Mouse (Mus musculus) gastrocnemius, postnatal 14 days (tissue): ENCODE results near the gene Cpe. TPM values are rescaled to one million over a fixed set of nuclear protein-coding genes. Genes with fewer than 3 reads are reported as not detected.
A peak's percentile ranks its signal among the peaks of the same experiment; 100 is the strongest.
"Not testable (repeated sequence)": the region's sequence is repeated elsewhere in the genome, so short reads cannot be mapped to it uniquely, and the experiment has no call there.

Experiments used
- DNase-seq: peaks from one replicate; pipeline ENCODE4 v3.0.0; 2021; ENCODE audit warnings: mixed read lengths
- intact Hi-C: fragments of 180-260 bp; cut with DNase I; formaldehyde crosslinking; loops from one replicate; pipeline ENCODE4 v1.15.1; 2025; ENCODE audit warnings: low total_unique reads
- total RNA-seq, 2 experiments: library from RNA; stranded (reverse); gene quantifications; 2 replicates each; pipeline ENCODE4 v1.2.3; 2021

The Cpe gene
- total RNA-seq, 2 experiments from 2014 or later, result 139 to 156 TPM

DNA sequence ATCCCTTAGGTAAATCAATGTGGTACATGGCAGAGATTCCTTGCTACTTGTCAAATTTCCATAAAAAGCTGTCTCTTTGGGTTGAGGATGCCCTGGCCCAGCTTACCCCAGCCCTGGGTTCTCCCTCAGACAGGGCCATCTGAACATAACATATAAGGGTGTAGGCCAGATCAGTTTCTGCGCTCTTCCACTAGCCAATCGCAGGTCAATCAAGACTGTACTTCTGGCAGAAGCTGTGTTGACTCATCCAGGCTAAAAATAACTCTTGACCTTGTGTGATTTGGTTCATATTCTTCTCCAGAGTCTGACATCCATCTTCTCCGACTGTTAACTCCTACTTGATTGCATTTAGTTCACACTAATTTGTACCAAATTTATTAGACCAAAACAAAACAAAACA lies 4.7 kb downstream of the Cpe start:
- DNase-seq, result peak; percentile 8
- intact Hi-C loops, result no loop called here

DNA sequence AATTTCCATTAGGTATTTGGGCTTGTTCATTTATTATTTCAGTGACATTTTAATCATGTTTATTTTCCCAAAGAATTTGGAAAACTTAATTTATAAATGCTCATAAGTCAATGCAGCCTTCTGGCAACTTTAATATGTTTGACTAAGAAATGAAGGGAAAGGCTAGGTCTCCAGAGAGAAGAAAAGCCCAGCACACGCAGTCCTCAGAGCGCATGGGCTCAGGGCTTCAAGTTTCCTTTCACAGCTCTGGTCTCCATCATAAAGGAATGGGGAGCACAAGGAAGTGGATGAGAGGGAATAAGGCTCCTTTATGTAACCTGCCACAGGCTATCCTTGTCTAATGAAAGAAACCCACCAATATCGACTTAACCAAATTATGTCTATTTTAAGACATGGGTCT lies 10.4 kb downstream of the Cpe start:
- DNase-seq, result no peak

DNA sequence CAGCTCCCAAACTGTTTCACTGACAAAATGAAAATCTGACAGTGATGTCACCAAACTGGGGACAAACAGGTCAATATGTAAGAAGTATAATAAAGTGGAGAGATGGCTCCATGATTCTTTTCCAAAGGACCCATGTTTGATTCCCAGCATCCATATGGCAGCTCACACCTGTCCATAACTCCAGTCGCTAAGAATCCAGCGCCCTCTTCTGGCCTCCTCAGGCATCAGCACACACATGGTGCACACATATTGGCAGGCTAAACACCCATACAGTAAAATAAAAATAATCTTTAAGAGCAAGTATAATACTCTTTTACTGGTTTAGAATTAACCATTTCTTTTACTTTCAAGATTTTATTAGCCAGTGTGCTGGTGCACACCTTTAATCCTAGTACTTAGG lies 16.5 kb downstream of the Cpe start:
- intact Hi-C loops, result no loop called here
- DNase-seq, result no peak

More for the DNA sequence above, 10.4 kb downstream of the Cpe start:
- intact Hi-C loops, result no loop called here

DNA sequence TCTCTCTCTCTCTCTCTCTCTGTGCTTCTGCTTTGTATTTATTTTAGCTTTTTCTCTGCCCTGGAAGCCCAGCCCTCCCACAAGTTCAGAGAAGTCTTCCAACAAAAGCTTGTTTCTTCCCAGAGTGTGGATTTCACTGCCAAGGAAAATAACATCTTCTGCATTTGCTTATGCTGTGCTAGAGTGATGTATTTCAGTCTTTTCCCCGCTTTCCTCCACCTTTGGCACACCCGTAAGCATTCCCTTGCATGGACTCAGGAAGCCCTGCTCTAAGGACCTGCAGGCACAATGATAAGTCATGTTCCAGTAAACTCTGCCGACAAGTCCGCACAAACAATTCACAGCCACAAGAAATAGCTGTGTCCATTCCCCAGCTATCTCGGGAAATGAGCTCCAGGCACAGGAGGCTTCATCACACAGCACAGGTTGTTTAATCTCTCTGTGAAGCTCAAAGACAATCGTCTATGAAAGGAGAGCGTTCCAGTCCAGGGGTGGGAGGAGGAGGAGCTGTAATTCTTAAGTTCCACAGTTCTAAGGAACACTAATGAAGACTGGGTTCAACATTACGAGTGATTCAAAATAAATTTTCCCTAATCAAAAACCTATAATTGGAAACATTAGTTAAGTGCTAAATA lies 17.8 kb downstream of the Cpe start:
- no peak for DNase-seq
- intact Hi-C loops, result no loop called here

DNA sequence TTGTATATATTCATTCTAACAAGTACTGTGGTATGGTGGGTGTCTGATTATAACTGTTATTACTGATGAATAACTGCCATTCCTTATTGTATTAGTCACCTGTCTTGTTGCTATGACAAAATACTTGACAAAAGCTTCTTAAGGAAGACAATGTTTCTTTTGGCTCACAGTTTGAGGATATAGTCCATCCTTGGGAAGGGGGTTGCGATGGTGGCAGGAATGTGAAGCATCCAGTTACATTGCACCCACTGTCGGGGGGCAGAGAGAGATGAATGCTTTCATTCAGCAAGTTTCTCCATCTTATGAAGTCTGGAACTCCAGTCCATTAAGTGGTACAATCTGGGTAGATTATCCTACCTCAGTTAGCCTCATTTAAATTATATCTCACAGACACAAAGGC lies 19.9 kb downstream of the Cpe start:
- intact Hi-C loops, result no loop called here
- no peak for DNase-seq

DNA sequence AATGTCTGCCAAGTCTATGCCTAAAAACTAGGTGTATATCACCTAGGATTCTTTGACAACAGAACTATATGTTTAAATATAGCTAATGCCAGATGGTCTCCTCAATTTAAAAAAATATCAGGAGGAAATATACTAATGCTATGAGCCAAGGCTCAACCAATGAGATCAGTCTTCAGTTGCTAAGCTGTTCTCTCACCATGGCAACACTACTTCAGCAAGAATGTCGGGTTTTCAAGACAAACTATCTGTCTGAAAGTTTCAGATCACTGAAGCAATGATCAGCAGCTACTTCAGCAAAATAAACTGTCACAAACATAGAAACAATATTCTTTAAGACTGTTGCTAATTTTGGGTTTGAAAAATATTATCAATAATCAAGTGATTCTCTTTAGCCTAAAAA lies 20.9 kb downstream of the Cpe start:
- DNase-seq, result no peak
- intact Hi-C loops, result no loop called here

DNA sequence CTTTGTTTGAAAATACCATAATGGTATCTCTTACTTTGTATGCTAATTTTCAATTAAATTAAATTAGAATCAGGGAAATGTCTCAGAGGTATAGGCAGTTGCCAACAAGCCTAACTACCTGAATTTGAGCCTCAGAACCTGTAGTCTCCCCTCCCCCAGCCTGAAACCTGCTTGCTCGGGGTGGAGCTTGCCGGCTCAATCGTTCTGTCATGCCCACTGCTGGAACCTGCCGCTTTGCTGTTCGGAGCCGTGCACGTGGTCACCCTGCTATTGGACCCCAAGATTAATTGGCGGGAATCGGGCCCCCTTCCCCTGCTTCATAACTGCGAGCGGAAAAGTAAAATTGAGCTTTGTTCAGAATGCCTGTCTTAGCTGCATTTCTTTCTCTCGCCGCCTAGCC lies 26.5 kb downstream of the Cpe start:
- DNase-seq, intact Hi-C loops: not testable (repeated sequence)

DNA sequence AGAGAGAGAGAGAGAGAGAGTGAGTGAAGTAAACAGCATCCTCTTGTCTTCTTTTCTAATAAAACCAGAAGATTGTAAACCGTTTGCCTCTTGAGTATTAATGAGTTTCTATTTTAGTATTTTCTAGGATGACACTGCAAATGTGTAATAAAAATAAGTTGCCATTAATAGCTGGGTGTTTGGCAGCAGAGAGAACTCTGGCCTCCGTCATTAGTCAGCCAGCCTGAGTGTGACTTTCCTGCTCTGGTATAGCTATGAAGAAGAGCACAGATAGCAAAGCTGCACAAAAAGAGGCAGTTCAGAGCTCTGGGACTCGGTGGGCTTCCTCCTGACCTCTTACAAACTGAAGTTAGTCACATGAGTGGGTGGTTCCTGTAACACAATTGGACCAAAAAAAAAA lies 27.3 kb downstream of the Cpe start:
- no peak for DNase-seq
- intact Hi-C loops, result no loop called here

DNA sequence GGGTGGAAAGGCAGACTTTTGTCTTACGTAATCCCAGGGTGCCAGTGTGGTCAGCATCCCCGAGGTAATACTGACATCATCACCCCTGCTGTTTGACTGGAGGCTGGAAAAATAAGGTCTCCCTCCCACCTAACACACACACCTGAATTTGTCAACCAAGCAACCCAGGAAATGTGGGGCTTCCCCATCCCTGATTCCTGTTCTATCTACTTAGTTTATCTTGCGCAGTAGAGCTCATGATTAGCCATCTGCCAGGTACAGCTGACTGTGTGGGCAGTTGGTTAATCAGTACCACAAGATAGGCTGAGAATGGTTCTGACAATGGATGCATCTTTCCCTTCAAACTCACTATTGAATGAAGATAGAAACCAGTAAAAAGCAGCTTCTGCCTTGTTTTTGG lies 28.0 kb downstream of the Cpe start:
- no peak for DNase-seq
- intact Hi-C loops, result no loop called here

DNA sequence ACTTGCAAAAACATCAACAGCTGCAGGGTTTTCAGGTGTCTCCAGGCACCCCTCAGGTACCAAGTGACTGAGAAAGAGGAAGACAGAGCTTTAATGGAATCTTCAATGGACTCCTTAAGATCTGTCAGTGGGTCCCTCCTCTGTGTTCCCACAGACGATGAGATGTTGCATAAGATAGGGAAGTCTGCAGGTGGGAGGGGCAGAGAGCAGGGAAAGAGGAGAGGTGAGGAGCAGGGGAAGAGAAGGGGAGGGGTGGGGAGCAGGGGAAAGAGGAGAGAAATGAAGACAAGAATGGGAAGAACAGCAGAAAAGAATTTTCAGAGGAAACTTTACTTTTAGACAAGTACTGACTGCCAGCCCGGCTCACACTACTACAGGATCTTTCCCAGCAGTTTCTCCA lies 28.5 kb downstream of the Cpe start:
- no peak for DNase-seq
- intact Hi-C loops, result no loop called here

DNA sequence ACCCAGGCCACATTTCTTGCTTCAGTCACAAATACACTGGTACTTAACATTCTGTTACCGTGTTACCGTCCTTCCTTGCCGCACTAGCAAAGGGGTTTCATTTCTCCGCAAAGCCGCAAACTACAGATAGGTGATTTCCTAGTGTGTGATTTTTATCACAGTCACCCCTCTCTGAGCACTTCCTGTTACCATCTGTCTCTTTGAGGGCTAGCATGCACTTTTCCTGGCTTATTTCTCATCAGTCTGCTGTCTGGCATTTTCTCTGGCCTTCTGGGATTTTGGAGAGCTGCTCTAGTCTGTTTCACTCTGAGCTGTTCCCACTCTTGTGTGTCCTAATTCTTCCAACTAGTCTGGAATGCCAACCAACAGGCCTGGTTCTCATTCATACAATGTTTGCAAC lies 33.8 kb downstream of the Cpe start:
- intact Hi-C loops, result no loop called here

DNA sequence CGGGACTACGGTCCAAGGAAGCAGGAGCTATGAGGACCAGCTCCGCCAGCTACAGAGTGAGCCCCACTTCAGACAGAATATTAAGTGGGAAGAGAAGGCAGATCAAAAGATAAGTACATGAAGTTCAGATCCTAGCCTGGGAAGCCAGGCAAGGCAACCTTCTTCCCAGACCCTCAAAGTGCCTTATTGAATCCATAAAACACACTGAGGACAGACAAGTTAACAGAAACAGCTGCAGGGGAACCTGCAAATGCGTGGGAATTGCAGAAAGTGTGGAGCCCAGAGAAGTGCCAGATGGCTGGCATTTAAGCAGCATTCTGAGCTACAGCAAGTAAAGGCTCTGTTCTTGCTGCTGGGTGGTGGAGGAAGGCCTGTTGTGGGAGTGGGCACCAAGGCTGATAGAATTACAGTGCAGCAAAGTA lies 34.9 kb downstream of the Cpe start:
- intact Hi-C loops, result no loop called here
- no peak for DNase-seq

More for the DNA sequence above, 33.8 kb downstream of the Cpe start:
- DNase-seq, result no peak

DNA sequence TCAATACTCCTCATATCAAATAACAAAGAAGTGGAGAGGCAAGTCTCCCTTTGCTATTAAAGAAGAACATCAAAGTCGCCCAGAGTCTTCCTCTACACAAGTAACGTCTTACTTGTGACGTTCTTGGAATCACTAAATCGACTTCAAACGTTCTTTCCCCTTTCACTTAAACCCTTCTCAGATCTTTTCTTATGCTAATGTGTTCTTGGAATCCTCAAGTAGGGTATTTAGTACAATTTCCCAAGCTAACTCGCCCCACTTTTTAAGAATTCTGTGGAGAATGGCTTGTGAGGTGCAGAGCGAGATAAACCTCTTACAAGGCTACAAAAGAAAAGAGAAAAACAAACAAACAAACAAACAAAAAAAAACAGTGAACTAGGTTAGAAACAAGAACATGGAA lies 35.3 kb downstream of the Cpe start:
- intact Hi-C loops, result no loop called here
- DNase-seq, result no peak

DNA sequence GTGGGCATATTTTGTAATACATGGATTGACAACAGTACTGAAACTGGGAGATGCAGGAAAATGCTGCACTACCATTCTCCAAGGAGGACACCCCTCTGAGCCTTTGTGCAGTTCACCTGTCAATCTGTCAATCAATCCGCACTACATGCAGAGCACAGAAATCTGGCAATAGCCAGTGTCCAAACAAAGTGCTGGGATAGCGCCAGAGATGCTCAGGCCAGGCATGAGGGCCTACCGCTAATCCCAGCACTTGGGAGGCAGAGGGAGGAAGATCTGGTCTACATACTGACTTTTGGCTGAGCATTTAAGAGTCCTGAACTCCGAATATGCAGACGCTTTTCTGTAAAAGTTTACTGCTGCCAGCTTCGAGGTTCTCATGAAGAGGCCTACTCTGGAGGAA lies 37.0 kb downstream of the Cpe start:
- DNase-seq, result no peak
- intact Hi-C loops, result no loop called here

DNA sequence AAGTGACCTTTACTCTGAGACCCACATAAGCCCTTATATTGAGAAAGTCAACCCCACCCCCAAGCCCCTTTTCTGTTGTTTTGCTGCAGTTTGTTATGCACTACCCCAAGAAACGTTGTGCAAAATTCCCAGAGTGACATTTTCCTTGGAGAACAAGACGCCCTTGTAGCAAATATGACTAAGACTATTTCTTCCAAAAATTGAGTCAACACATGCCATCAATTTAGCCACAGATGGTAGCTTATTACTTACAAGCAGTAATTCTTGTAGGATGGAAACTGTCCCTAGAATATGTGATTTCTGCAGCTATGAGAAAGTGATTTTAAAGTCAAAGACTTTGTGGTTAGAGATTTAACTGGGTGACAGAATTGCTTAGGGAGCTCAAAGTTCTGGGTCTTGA lies 37.8 kb downstream of the Cpe start:
- intact Hi-C loops, result no loop called here
- no peak for DNase-seq

DNA sequence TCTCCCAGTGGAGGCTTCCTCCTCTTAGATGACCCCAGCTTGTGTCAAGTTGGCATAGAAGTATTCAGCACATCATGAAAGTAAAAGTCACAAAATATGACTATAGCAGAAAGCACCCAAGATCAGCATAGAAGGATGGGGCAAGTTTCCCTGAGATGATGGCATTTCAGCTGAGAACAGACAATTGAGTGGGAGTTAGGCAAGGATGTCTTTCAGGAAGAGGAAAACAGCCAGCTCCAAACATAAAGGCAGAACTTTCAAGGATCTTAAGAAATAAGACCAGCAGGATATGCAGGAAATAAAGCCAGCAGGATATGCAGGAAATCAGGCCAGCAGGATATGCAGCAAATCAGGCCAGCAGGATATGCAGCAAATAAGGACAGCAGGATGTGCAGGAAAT lies 40.6 kb downstream of the Cpe start:
- intact Hi-C loops, result no loop called here
- no peak for DNase-seq

DNA sequence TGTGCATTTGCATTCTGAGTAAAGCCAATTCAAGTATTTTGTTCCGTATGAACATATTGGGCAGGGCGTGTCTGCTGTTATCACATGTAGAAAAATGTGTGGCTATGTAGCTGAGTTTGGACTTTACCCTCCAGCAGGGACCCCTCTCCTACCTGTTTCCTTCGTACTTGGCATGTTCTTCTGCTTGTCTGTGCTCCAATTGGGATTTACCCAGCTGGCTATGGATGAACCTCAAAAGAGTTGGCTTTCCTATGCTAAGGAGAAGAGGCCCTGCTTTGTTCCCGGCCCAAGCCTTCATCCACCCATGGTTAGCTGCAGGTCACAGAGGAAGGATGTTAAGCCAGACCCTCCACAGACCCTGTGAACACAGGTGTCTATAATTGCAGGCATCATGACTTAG lies 44.8 kb downstream of the Cpe start:
- no peak for DNase-seq
- intact Hi-C loops, result no loop called here

DNA sequence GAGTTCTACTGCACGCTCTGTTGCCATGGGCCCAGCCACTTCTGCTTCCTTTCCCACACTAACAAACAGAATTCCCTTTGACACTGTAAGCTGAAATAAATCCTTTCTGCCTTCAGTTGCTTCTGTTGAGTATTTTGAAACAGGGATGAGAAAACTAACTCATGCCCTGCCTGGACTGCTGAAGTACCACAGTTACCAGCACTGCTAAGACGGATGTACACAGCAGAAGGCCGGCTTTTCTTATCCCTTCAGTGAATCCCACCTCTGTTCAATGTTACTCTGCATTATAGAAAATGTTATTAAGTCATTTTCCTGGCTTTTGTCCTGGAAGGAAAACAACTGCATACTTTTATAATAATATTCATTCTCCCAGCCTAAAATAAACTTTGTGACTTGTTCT lies 45.7 kb downstream of the Cpe start:
- intact Hi-C loops, result no loop called here
- DNase-seq, result no peak

DNA sequence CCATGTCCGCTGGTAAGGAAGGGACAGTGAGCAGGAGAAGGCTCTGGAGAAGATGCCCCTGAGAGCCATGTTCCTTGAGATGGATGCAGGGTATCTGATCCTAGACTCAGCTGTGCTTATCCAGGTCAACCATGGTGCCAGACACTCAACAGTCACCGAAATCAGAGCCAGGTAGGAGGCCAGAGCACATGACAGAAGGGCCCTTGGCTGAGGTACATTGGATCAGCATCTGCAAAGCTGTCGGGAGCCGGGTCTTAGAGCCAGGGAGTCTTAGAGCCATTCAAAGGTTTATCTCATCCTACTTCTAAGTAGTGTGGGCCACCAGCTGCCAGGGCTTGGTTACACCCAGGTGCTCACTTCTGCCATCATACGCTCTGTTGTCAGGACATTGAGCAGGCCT lies 46.4 kb downstream of the Cpe start:
- intact Hi-C loops, result no loop called here
- no peak for DNase-seq

DNA sequence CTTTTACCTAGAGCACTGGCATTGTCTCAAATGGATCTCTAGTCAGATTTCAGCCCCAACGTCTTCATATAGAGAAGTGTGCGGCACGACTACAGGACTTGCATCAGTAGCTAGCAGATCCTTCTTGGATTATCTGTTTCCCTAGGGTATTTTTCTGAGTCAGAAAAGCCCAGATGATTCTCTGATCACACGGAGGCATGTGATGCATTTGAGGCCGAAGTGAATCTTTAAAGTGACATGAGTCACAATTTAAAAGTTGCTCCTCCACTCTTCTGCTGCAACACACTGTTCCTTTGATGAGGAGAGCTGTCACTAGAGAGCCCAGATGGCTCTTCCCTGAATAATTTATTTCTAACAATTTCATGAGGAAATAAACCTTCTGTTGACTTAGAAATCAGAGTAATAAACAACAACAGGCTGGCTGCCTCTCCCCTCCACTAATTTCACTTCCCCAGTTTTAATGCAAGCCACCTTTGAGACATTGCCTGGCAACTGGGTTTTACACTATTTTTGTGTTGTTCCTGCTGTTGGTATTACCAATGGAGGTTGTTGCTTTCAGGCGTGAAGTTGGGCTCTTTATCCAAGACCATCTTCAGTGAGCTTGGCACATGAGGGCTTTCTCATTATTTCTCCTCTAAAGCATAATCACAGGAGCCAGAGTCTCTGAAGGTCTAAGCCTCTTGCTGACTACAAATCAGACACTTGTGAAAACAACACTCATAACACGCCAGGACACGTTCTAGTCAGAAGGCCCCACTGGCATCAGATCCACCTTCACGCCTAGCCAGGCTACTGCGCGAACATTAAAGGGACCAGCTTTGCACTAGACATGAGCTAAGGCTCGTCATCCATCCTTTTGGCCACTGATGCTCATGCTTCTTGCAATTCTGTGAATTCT lies 48.5 kb downstream of the Cpe start:
- no peak for DNase-seq
- intact Hi-C loops, result no loop called here

DNA sequence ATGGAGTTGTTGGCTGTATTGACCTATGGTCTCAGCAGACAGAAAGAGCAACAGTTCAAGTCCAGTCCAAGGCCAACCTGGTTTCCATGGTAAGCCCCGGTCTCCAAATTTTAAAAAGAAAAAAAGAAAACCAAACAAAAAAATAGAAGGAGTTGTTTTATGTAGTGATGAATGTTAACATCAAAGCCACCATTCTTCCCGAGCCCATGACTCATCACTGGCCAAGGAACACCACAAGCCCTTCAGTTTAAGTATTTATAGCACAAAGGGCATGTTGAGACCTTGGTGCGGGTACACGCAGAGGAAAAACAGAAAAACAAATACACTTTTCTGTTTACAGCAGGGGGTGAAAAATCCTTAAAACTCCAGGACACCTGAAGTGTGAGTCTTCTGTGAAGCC lies 49.5 kb downstream of the Cpe start:
- DNase-seq, result no peak
- intact Hi-C loops, result no loop called here
